Mouse (Mus musculus) left cerebral cortex, postnatal 14 days (tissue): ENCODE data around the gene Axdnd1. TPM values are rescaled to one million over a fixed set of nuclear protein-coding genes. Genes with fewer than 3 reads are reported as not detected.
"Not testable (repeated sequence)": the region's sequence is repeated elsewhere in the genome, so short reads cannot be mapped to it uniquely, and the experiment has no call there.

Experiments
- DNase-seq, 2 experiments: peaks; one replicate each; pipeline ENCODE4 v3.0.0; 2021 to 2022; ENCODE audit warnings: low spot score in 2 of 2, mixed read lengths in 1 of 2
- intact Hi-C: fragments of 180-260 bp; cut with DNase I; formaldehyde crosslinking; loops from one replicate; pipeline ENCODE4 v1.15.1; 2025
- total RNA-seq, 2 experiments: library from RNA; stranded (reverse); gene quantifications; 2 replicates each; pipeline ENCODE4 v1.2.3; 2021

The Axdnd1 gene
- total RNA-seq, 2 experiments from 2014 or later: 0.31 to 0.61 TPM

GRCm38 (mm10) chr1:156442266-156442665 is 21.3 kb upstream of the Axdnd1 start:
- DNase-seq: no peak
- intact Hi-C loops: no loop called here

- no peak for DNase-seq
- intact Hi-C loops: no loop called here
Observed at GRCm38 (mm10) chr1:156437726-156438125, 16.8 kb upstream of the Axdnd1 start.

GRCm38 (mm10) chr1:156437016-156437708 is 16.2 kb upstream of the Axdnd1 start:
- DNase-seq: no peak
- intact Hi-C loops: no loop called here

GRCm38 (mm10) chr1:156433497-156433896 is 12.5 kb upstream of the Axdnd1 start:
- intact Hi-C loops: no loop called here
- DNase-seq: no peak

GRCm38 (mm10) chr1:156432498-156432897 is 11.5 kb upstream of the Axdnd1 start:
- no peak for DNase-seq
- intact Hi-C loops: no loop called here

GRCm38 (mm10) chr1:156428434-156428833 is 7.5 kb upstream of the Axdnd1 start:
- peak in 1 of 2 experiments; percentile 53 for DNase-seq

GRCm38 (mm10) chr1:156425746-156426145 is 4.8 kb upstream of the Axdnd1 start:
- DNase-seq: no peak
- intact Hi-C loops: no loop called here

More at GRCm38 (mm10) chr1:156428434-156428833, 7.5 kb upstream of the Axdnd1 start:
- intact Hi-C loops: no loop called here

- intact Hi-C loops: no loop called here
- DNase-seq: no peak
Observed at GRCm38 (mm10) chr1:156424054-156424453, 3.1 kb upstream of the Axdnd1 start.

GRCm38 (mm10) chr1:156423493-156423892 is 2.5 kb upstream of the Axdnd1 start:
- intact Hi-C loops: no loop called here
- DNase-seq: no peak

- no peak for DNase-seq
- intact Hi-C loops: no loop called here
Observed at GRCm38 (mm10) chr1:156422856-156423255, 1.9 kb upstream of the Axdnd1 start.

GRCm38 (mm10) chr1:156418170-156418569 is 2.8 kb downstream of the Axdnd1 start:
- peak; percentile 29 to 53 for DNase-seq
- intact Hi-C loops: loop anchor here (5.0 to 10.0 kb wide), 2 partner anchors 119 to 217 kb away; no protein-coding TSS in a partner anchor

- intact Hi-C loops: no loop called here
- DNase-seq: no peak
Observed at GRCm38 (mm10) chr1:156408521-156408920, 12.4 kb downstream of the Axdnd1 start.

GRCm38 (mm10) chr1:156408004-156408403 is 13.0 kb downstream of the Axdnd1 start:
- intact Hi-C loops: no loop called here
- DNase-seq: no peak

- no peak for DNase-seq
- intact Hi-C loops: no loop called here
Observed at GRCm38 (mm10) chr1:156403251-156403650, 17.7 kb downstream of the Axdnd1 start.

- DNase-seq: no peak
- intact Hi-C loops: no loop called here
Observed at GRCm38 (mm10) chr1:156402491-156402890, 18.5 kb downstream of the Axdnd1 start.

GRCm38 (mm10) chr1:156400159-156400558 is 20.8 kb downstream of the Axdnd1 start:
- DNase-seq, intact Hi-C loops: not testable (repeated sequence)

- intact Hi-C loops: no loop called here
- no peak for DNase-seq
Observed at GRCm38 (mm10) chr1:156393148-156393547, 27.8 kb downstream of the Axdnd1 start.

- intact Hi-C loops: no loop called here
- DNase-seq: no peak
Observed at GRCm38 (mm10) chr1:156386880-156387279, 34.1 kb downstream of the Axdnd1 start.

GRCm38 (mm10) chr1:156386232-156386631 is 34.7 kb downstream of the Axdnd1 start:
- intact Hi-C loops: no loop called here
- no peak for DNase-seq

- no peak for DNase-seq
- intact Hi-C loops: no loop called here
Observed at GRCm38 (mm10) chr1:156381217-156381616, 39.7 kb downstream of the Axdnd1 start.

- intact Hi-C loops: no loop called here
- no peak for DNase-seq
Observed at GRCm38 (mm10) chr1:156365740-156366139, 55.2 kb downstream of the Axdnd1 start, which contains the start of gene Gm2000. Gm2000 (plus strand) TSS chr1:156366040.
